Mouse (Mus musculus): ENCODE measurements around the gene Astn2. TPM values are rescaled to one million over a fixed set of nuclear protein-coding genes. Genes with fewer than 3 reads are reported as not detected.

Gene Astn2
- total RNA-seq, 2 experiments from 2014 or later, result 1.7 to 1.9 TPM

- no peak for DNase-seq
- intact Hi-C loops (cut with DNase I), result no loop called here
Observed at GRCm38 (mm10) chr4:66321051-66321450, 83.4 kb downstream of the Astn2 start.

- intact Hi-C loops (cut with DNase I), result no loop called here
- no peak for DNase-seq
Observed at GRCm38 (mm10) chr4:66314806-66315484, 89.5 kb downstream of the Astn2 start.

GRCm38 (mm10) chr4:66312733-66313132, 91.7 kb downstream of the Astn2 start:
- no peak for DNase-seq
- intact Hi-C loops (cut with DNase I), result no loop called here

- DNase-seq, result no peak
- intact Hi-C loops (cut with DNase I), result no loop called here
Observed at GRCm38 (mm10) chr4:66310315-66311020, 93.9 kb downstream of the Astn2 start.

- no peak for DNase-seq
- intact Hi-C loops (cut with DNase I), result no loop called here
Observed at GRCm38 (mm10) chr4:66306377-66306776, 98.0 kb downstream of the Astn2 start.

GRCm38 (mm10) chr4:66302686-66303310, 101.6 kb downstream of the Astn2 start:
- intact Hi-C loops (cut with DNase I), result no loop called here
- no peak for DNase-seq

- intact Hi-C loops (cut with DNase I), result no loop called here
Observed at GRCm38 (mm10) chr4:66285034-66285433, 119.4 kb downstream of the Astn2 start.

GRCm38 (mm10) chr4:66276096-66276495, 128.3 kb downstream of the Astn2 start:
- intact Hi-C loops (cut with DNase I), result no loop called here

More at GRCm38 (mm10) chr4:66285034-66285433, 119.4 kb downstream of the Astn2 start:
- DNase-seq, result no peak

GRCm38 (mm10) chr4:66271550-66272117, 132.8 kb downstream of the Astn2 start:
- intact Hi-C loops (cut with DNase I), result no loop called here
- no peak for DNase-seq

More at GRCm38 (mm10) chr4:66276096-66276495, 128.3 kb downstream of the Astn2 start:
- no peak for DNase-seq

GRCm38 (mm10) chr4:66264031-66264430, 140.4 kb downstream of the Astn2 start:
- no peak for DNase-seq
- intact Hi-C loops (cut with DNase I), result no loop called here

GRCm38 (mm10) chr4:66261276-66261675, 143.1 kb downstream of the Astn2 start:
- DNase-seq, result no peak
- intact Hi-C loops (cut with DNase I), result no loop called here

GRCm38 (mm10) chr4:66258905-66259304, 145.5 kb downstream of the Astn2 start:
- DNase-seq, result no peak

GRCm38 (mm10) chr4:66254695-66255492, 149.5 kb downstream of the Astn2 start:
- intact Hi-C loops (cut with DNase I), result no loop called here
- DNase-seq, result no peak

More at GRCm38 (mm10) chr4:66258905-66259304, 145.5 kb downstream of the Astn2 start:
- intact Hi-C loops (cut with DNase I), result no loop called here

- no peak for DNase-seq
Observed at GRCm38 (mm10) chr4:66248521-66248920, 155.9 kb downstream of the Astn2 start.

GRCm38 (mm10) chr4:66242683-66243082, 161.7 kb downstream of the Astn2 start:
- intact Hi-C loops (cut with DNase I), result no loop called here
- no peak for DNase-seq

More at GRCm38 (mm10) chr4:66248521-66248920, 155.9 kb downstream of the Astn2 start:
- intact Hi-C loops (cut with DNase I), result no loop called here

GRCm38 (mm10) chr4:66232799-66233198, 171.6 kb downstream of the Astn2 start:
- no peak for DNase-seq
- intact Hi-C loops (cut with DNase I), result no loop called here

- DNase-seq, result no peak
- intact Hi-C loops (cut with DNase I), result no loop called here
Observed at GRCm38 (mm10) chr4:66232350-66232749, 172.1 kb downstream of the Astn2 start.

GRCm38 (mm10) chr4:66230735-66231134, 173.7 kb downstream of the Astn2 start:
- DNase-seq, result no peak
- intact Hi-C loops (cut with DNase I), result no loop called here

GRCm38 (mm10) chr4:66222602-66223317, 181.7 kb downstream of the Astn2 start:
- intact Hi-C loops (cut with DNase I), result no loop called here
- no peak for DNase-seq

Measured in heart, postnatal 14 days (tissue).